Mouse (Mus musculus) adipose tissue, adult 10 weeks (tissue): ENCODE measurements around the gene Pde4c. TPM values are rescaled to one million over a fixed set of nuclear protein-coding genes. Genes with fewer than 3 reads are reported as not detected.

ENCODE experiments used
- polyA plus RNA-seq: library from polyadenylated mRNA; stranded (reverse); fragments of 350-450 nt; fragmentation: Illumina TruSeq; extraction: RNeasy Lipid Tissue Mini Kit (QIAGEN cat#74804); gene quantifications from one replicate; pipeline ENCODE4 v1.2.3, GENCODE M21; 2014; ENCODE audit warnings: low read depth, low replicate concordance

Pde4c gene
- 5.3 TPM for polyA plus RNA-seq

GRCm38 (mm10) chr8:70723486-70724210, at the start of gene Pde4c:
Gene Pde4c (plus strand): TSS chr8:70723720.

GRCm38 (mm10) chr8:70698310-70699109, 25.0 kb upstream of the Pde4c start, which contains the start of gene Jund:
Gene Jund (plus strand): TSS chr8:70698949.

GRCm38 (mm10) chr8:70703287-70703686, 20.2 kb upstream of the Pde4c start, which contains the start of gene Iqcn:
Gene Iqcn (plus strand): TSS chr8:70703457.

GRCm38 (mm10) chr8:70718297-70718696, 5.2 kb upstream of the Pde4c start, which contains the start of gene Gm3336:
Gene Gm3336 (plus strand): TSS chr8:70718543.

GRCm38 (mm10) chr8:70754043-70754870, 30.7 kb downstream of the Pde4c start, which contains the start of gene Rab3a:
Gene Rab3a (plus strand): TSS chr8:70754679.

GRCm38 (mm10) chr8:70760775-70761406, 37.4 kb downstream of the Pde4c start, which contains the start of gene Mpv17l2:
Gene Mpv17l2 (minus strand): TSS chr8:70760946.

GRCm38 (mm10) chr8:70776496-70777444, 53.2 kb downstream of the Pde4c start, which contains the start of gene Pik3r2:
Gene Pik3r2 (minus strand): TSS chr8:70776713.

Other genes with a start within 250 kb of the Pde4c start
- 20.7 TPM for gene Klhl26, start 246.8 kb upstream of the Pde4c start, polyA plus RNA-seq
- 0.74 TPM for gene Tmem59l, start 236.4 kb upstream of the Pde4c start, polyA plus RNA-seq
- 2.1 TPM for gene Crlf1, start 230.6 kb upstream of the Pde4c start, polyA plus RNA-seq
- gene Rex1bd, start 217.0 kb upstream of the Pde4c start, polyA plus RNA-seq = 92.5 TPM
- 1,821 TPM for gene Uba52, start 212.9 kb upstream of the Pde4c start, polyA plus RNA-seq
- 255 TPM for gene Fkbp8, start 196.0 kb upstream of the Pde4c start, polyA plus RNA-seq
- 67.9 TPM for gene Kxd1, start 195.8 kb upstream of the Pde4c start, polyA plus RNA-seq
- gene Ell, start 184.3 kb upstream of the Pde4c start, polyA plus RNA-seq = 20.8 TPM
- 351 TPM for gene Isyna1, start 129.3 kb upstream of the Pde4c start, polyA plus RNA-seq
- 112 TPM for gene Ssbp4, start 114.8 kb upstream of the Pde4c start, polyA plus RNA-seq
- gene Lrrc25, start 107.6 kb upstream of the Pde4c start, polyA plus RNA-seq = 5.1 TPM
- gene Gdf15, start 91.3 kb upstream of the Pde4c start, polyA plus RNA-seq = 1.2 TPM
- gene Pgpep1, start 63.3 kb upstream of the Pde4c start, polyA plus RNA-seq = 54.4 TPM
- gene Lsm4, start 50.5 kb upstream of the Pde4c start, polyA plus RNA-seq = 67.6 TPM
- 72.1 TPM for gene Jund, start 24.8 kb upstream of the Pde4c start, polyA plus RNA-seq
- gene Iqcn, start 20.3 kb upstream of the Pde4c start, polyA plus RNA-seq = 4.9 TPM
- not detected for gene Gm3336, start 5.2 kb upstream of the Pde4c start, polyA plus RNA-seq
- 27.6 TPM for gene Rab3a, start 31.0 kb downstream of the Pde4c start, polyA plus RNA-seq
- 52.2 TPM for gene Mpv17l2, start 37.2 kb downstream of the Pde4c start, polyA plus RNA-seq
- gene Pik3r2, start 53.0 kb downstream of the Pde4c start, polyA plus RNA-seq = 38.8 TPM
- 36.3 TPM for gene Mast3, start 81.3 kb downstream of the Pde4c start, polyA plus RNA-seq
- 0.74 TPM for gene Il12rb1, start 84.7 kb downstream of the Pde4c start, polyA plus RNA-seq
- gene Arrdc2, start 116.0 kb downstream of the Pde4c start, polyA plus RNA-seq = 60.9 TPM
- gene Kcnn1, start 139.5 kb downstream of the Pde4c start, polyA plus RNA-seq = 2.5 TPM
- gene Ccdc124, start 150.2 kb downstream of the Pde4c start, polyA plus RNA-seq = 39.0 TPM
- 0.36 TPM for gene Slc5a5, start 169.0 kb downstream of the Pde4c start, polyA plus RNA-seq
- 2,052 TPM for gene Rpl18a, start 173.7 kb downstream of the Pde4c start, polyA plus RNA-seq
- 18.8 TPM for gene Map1s, start 182.2 kb downstream of the Pde4c start, polyA plus RNA-seq